Mouse (Mus musculus): Measurements from ENCODE around the gene Prss54. TPM values are rescaled to one million over a fixed set of nuclear protein-coding genes. Genes with fewer than 3 reads are reported as not detected.

Prss54 gene
- polyA plus RNA-seq (2012; rRNA removed) = not detected in 2 replicates

GRCm38 (mm10) chr8:95576240-95576639, at the start of gene Prss54:
Gene Prss54 (minus strand): TSS chr8:95576340.

GRCm38 (mm10) chr8:95533584-95534387, 42.4 kb downstream of the Prss54 start, which contains the start of gene Ccdc113:
Gene Ccdc113 (plus strand): TSS chr8:95534085.

Other genes starting within 250 kb of the Prss54 start
- gene Zfp319, start 244.4 kb downstream of the Prss54 start, polyA plus RNA-seq (2012; rRNA removed) = 3.9 and 4.2 TPM in 2 replicates
- gene Usb1, start 244.1 kb downstream of the Prss54 start, polyA plus RNA-seq (2012; rRNA removed) = 14.7 and 18.3 TPM in 2 replicates
- gene Mmp15, start 224.1 kb downstream of the Prss54 start, polyA plus RNA-seq (2012; rRNA removed) = 42.4 and 55.9 TPM in 2 replicates
- gene Cfap20, start 141.5 kb downstream of the Prss54 start, polyA plus RNA-seq (2012; rRNA removed) = 19.4 and 28.9 TPM in 2 replicates
- 4.1 and 4.8 TPM in 2 replicates for gene Csnk2a2, start 86.3 kb downstream of the Prss54 start, polyA plus RNA-seq (2012; rRNA removed)
- gene Ccdc113, start 42.3 kb downstream of the Prss54 start, polyA plus RNA-seq (2012; rRNA removed) = 0.05 TPM in 1 of 2 replicates, not detected in the other
- 0.24 and 0.74 TPM in 2 replicates for gene Gins3, start 57.1 kb upstream of the Prss54 start, polyA plus RNA-seq (2012; rRNA removed)
- gene Ndrg4, start 100.6 kb upstream of the Prss54 start, polyA plus RNA-seq (2012; rRNA removed) = 25.7 and 35.4 TPM in 2 replicates
- gene Setd6, start 139.5 kb upstream of the Prss54 start, polyA plus RNA-seq (2012; rRNA removed) = 9.0 and 11.8 TPM in 2 replicates
- gene Cnot1, start 231.1 kb upstream of the Prss54 start, polyA plus RNA-seq (2012; rRNA removed) = 13.6 and 25.4 TPM in 2 replicates
- 10.6 and 13.6 TPM in 2 replicates for gene Sap18b, start 249.0 kb upstream of the Prss54 start, polyA plus RNA-seq (2012; rRNA removed)